Mouse (Mus musculus) hematopoietic stem cell, adult 5-6 weeks (primary cell): ENCODE measurements around the gene Nek1. TPM values are rescaled to one million over a fixed set of nuclear protein-coding genes. Genes with fewer than 3 reads are reported as not detected.
"Not testable (repeated sequence)": the region's sequence is repeated elsewhere in the genome, so short reads cannot be mapped to it uniquely, and the experiment has no call there.

Source experiments
- ATAC-seq, 2 experiments: fragments of 125-278 bp in 1 of 2; replicated peaks in 1 of 2; 2 replicates each; pipeline ENCODE4 v1.8.0; 2016 to 2017; ENCODE audit warnings: inconsistent platforms in 2 of 2, mild to moderate bottlenecking in 2 of 2, moderate number of reproducible peaks in 2 of 2, low read depth in 1 of 2, moderate TSS enrichment in 1 of 2; ENCODE audit not compliant: low FRiP score in 2 of 2, poor library complexity in 2 of 2, severe bottlenecking in 2 of 2, insufficient read depth in 1 of 2, low TSS enrichment in 1 of 2
- total RNA-seq: library from RNA; stranded (forward); fragments of 172-1452, 232-1000 nt; gene quantifications from 2 replicates; pipeline ENCODE4 v1.2.3, GENCODE M21; 2017

Nek1 gene
- total RNA-seq, 1 experiment from 2014 or later, result 28.2 TPM

- ATAC-seq, result no peak
Measured at GRCm38 (mm10) chr8:60981388-60981787, 11.6 kb upstream of the Nek1 start.

- peak; percentile 96 to 98 for ATAC-seq
Measured at GRCm38 (mm10) chr8:60982701-60983687, 10.0 kb upstream of the Nek1 start, which contains the start of gene Clcn3. Gene Clcn3, minus strand, starts transcription at chr8:60983300.

GRCm38 (mm10) chr8:60983688-60984079 lies 9.3 kb upstream of the Nek1 start:
- peak; percentile 59 to 67 for ATAC-seq

GRCm38 (mm10) chr8:60984260-60985010 lies 8.6 kb upstream of the Nek1 start:
- ATAC-seq, result not testable (repeated sequence)

- peak; percentile 59 to 65 for ATAC-seq
Measured at GRCm38 (mm10) chr8:60992561-60992909, 460 bp upstream of the Nek1 start.

GRCm38 (mm10) chr8:60993639-60993986 lies 618 bp downstream of the Nek1 start:
- peak in 1 of 2 experiments; percentile 16; a peak in 3 of 4 replicates for ATAC-seq

- no peak for ATAC-seq
Measured at GRCm38 (mm10) chr8:60996468-60996867, 3.5 kb downstream of the Nek1 start.

- ATAC-seq, result peak in 1 of 2 experiments; percentile 56; a peak in 2 of 4 replicates
Measured at GRCm38 (mm10) chr8:61041951-61042350, 49.0 kb downstream of the Nek1 start.

GRCm38 (mm10) chr8:61043874-61044273 lies 50.9 kb downstream of the Nek1 start:
- ATAC-seq, result no peak

GRCm38 (mm10) chr8:61046816-61047215 lies 53.8 kb downstream of the Nek1 start:
- ATAC-seq, result no peak

GRCm38 (mm10) chr8:61053017-61053416 lies 60.0 kb downstream of the Nek1 start:
- ATAC-seq, result no peak

GRCm38 (mm10) chr8:61054313-61054712 lies 61.3 kb downstream of the Nek1 start:
- ATAC-seq, result no peak

- ATAC-seq, result no peak
Measured at GRCm38 (mm10) chr8:61056997-61057396, 64.0 kb downstream of the Nek1 start.

- ATAC-seq, result peak in 1 of 2 experiments; percentile 62; a peak in 1 of 4 replicates
Measured at GRCm38 (mm10) chr8:61059143-61059542, 66.1 kb downstream of the Nek1 start.

GRCm38 (mm10) chr8:61060412-61060811 lies 67.4 kb downstream of the Nek1 start:
- ATAC-seq, result no peak

GRCm38 (mm10) chr8:61075059-61075458 lies 82.1 kb downstream of the Nek1 start:
- no peak; a peak in 1 of 4 replicates for ATAC-seq

- ATAC-seq, result no peak
Measured at GRCm38 (mm10) chr8:61110496-61110895, 117.5 kb downstream of the Nek1 start.

- ATAC-seq, result no peak
Measured at GRCm38 (mm10) chr8:61111940-61112339, 118.9 kb downstream of the Nek1 start.
